Mouse (Mus musculus) splenic B cell, adult 2 months (primary cell): Measurements from ENCODE around the gene Chsy1.
A peak's percentile ranks its signal among the peaks of the same experiment; 100 is the strongest.

ENCODE experiments used
- DNase-seq: peaks from one replicate; pipeline ENCODE4 v3.0.0-alpha.2; 2011; ENCODE audit warnings: low read depth, low spot score
- H3K27me3 ChIP-seq: 2 replicates; pipeline ENCODE4 v1.6.1; 2012; ENCODE audit warnings: mild to moderate bottlenecking, low read length, moderate library complexity, mixed read lengths; ENCODE audit not compliant: control insufficient read depth, poor library complexity, insufficient read depth, severe bottlenecking
- H3K36me3 ChIP-seq: 2 replicates; pipeline ENCODE4 v1.6.1; 2012; ENCODE audit warnings: mild to moderate bottlenecking, low read length, moderate library complexity, mixed read lengths; ENCODE audit not compliant: control insufficient read depth, poor library complexity, insufficient read depth, severe bottlenecking

The Chsy1 gene

GRCm38 (mm10) chr7:66215911-66216310 lies 106.6 kb downstream of the Chsy1 start:
- Histone ChIP-seq H3K27me3 (no peaks in the 10 kb centered on the region), H3K36me3 (no peaks in the 10 kb centered on the region)
- DNase-seq: no peak

GRCm38 (mm10) chr7:66217011-66217410 lies 107.7 kb downstream of the Chsy1 start:
- no peak for DNase-seq
- H3K27me3 ChIP-seq: no peaks in the 10 kb centered on the region
- no peaks in the 10 kb centered on the region for H3K36me3 ChIP-seq

DNA sequence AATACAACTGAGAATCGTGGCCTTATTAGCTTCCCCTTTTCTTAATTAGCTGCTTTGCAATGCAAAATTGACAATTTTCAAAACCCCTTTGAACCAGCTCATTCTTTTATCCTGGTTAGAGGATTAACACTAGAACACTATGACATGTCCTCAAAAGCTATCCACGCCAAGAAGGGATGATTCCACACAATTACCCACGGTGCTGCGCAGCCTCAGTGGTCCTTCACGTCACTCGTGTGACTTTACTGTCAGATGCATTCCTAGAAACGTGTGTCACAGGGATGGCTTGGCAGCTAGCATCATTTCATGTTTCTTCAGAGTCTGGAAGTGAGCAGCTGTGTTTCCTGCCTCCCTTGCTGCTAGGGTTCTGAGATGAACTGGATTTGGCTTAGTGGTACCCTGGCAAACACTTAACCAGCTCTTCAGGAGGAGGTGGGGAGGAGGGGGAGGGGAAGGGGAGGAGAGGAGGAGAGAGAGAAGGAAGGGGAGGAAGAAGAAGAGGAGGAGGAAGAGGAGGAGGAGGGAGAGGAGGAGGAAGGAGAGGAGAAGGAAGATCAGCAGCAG lies 108.3 kb downstream of the Chsy1 start:
- no peaks in the 10 kb centered on the region for H3K36me3 ChIP-seq
- no peaks in the 10 kb centered on the region for H3K27me3 ChIP-seq
- no peak for DNase-seq

DNA sequence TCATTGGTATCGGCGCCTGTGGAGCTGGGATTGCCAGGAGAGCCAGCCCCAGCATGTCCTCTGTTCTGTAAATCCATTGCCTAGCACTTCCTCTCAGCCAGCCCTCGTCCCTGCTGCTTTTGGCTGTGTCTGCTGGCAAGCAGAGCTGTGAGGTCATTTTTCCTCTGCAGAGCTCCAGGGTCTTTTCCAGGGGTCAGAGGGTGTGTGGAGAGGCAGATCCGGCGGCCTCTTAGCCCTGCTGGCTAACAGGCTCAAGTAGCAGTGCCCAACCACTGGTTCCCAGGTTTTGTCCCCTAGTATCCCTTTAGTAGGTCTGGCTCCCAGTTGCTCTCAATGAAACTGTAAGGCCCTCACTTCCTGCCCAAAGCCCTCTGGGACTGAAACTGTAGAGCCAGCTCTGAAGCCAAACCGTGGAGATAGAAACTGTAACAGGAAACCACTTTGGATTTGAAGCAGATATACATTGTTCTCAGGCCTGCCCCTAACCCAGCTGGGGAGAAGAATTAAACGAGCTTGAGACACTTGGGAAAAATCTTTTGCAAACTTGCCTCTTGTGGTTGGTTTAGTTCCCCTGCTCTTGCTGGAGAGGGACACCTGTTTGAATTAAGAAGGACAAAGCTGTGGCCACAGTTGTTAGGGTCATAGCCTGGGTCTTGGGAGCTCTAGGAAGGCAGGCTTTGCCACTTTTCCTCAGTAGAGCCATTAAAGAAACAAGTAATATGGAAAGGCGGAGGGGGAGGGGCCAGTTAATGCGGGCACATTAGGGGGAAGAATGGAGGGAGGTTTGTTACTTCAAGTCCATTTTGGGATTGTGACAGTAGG lies 109.1 kb downstream of the Chsy1 start:
- H3K27me3 ChIP-seq: no peaks in the 10 kb centered on the region
- DNase-seq: peak; percentile 27
- no peaks in the 10 kb centered on the region for H3K36me3 ChIP-seq

- no peaks in the 10 kb centered on the region for H3K27me3 ChIP-seq
- peak; percentile 55 for DNase-seq
- H3K36me3 ChIP-seq: no peaks in the 10 kb centered on the region
Observed at GRCm38 (mm10) chr7:66219028-66219793, 109.9 kb downstream of the Chsy1 start.

- DNase-seq: no peak
- Histone ChIP-seq H3K27me3 (no peaks in the 10 kb centered on the region), H3K36me3 (no peaks in the 10 kb centered on the region)
Observed at GRCm38 (mm10) chr7:66219794-66220227, 110.5 kb downstream of the Chsy1 start.

DNA sequence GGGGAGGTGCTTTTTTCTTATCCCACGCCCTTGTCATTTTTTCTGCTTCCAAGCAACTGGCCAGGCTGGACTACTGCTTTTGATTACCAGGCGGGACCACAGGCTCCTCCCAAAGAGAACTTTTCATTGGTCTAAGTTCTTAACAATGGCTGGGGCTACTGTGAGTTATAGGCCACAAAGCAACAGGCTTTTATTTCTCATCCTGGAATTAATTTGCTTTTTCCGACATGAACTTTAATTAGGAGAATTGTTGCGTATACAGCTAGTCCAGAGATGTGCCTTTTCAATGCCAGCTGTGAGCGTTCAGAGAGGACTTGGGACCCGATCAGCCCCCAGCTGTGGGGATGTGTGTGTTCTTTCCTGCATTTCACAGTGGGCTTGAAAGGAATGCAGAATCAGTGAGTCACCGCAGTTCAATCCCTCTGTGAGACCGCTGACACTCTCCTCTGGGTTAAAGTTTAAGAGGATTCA lies 113.3 kb downstream of the Chsy1 start:
- DNase-seq: no peak
- Histone ChIP-seq H3K27me3 (no peaks in the 10 kb centered on the region), H3K36me3 (no peaks in the 10 kb centered on the region)
